Mouse (Mus musculus) heart, postnatal 0 days (tissue): ENCODE results near the gene Esrra. TPM values are rescaled to one million over a fixed set of nuclear protein-coding genes. Genes with fewer than 3 reads are reported as not detected.

Experiments used
- ATAC-seq: fragments of 200-750 bp; cut with Nextera tagmentation; 2 replicates; pipeline ENCODE4 v1.8.0; 2017; ENCODE audit warnings: low read depth, moderate number of reproducible peaks, moderate library complexity; ENCODE audit not compliant: insufficient read depth
- DNase-seq: peaks from one replicate; pipeline ENCODE4 v3.0.0-alpha.2; 2016; ENCODE audit warnings: low spot score
- H3K27ac ChIP-seq: fragments of 300-500 bp; sonication (generic); 2 replicates; pipeline ENCODE4 v1.5.1; 2014; ENCODE audit warnings: low read depth, mild to moderate bottlenecking
- H3K27me3 ChIP-seq: fragments of 300-500 bp; sonication (generic); 2 replicates; pipeline ENCODE4 v1.6.1; 2014; ENCODE audit warnings: low read length, mixed read lengths; ENCODE audit not compliant: control insufficient read depth, insufficient read depth
- H3K36me3 ChIP-seq: fragments of 300-500 bp; sonication (generic); replicated peaks from 2 replicates; pipeline ENCODE4 v1.6.1; 2014; ENCODE audit warnings: low read length, mixed read lengths; ENCODE audit not compliant: control insufficient read depth, insufficient read depth
- H3K4me1 ChIP-seq: fragments of 300-500 bp; sonication (generic); 2 replicates; pipeline ENCODE4 v1.6.1; 2014; ENCODE audit warnings: antibody characterized with exemption; ENCODE audit not compliant: control insufficient read depth, insufficient read depth
- H3K4me2 ChIP-seq: fragments of 300-500 bp; sonication (generic); 2 replicates; pipeline ENCODE4 v1.6.1; 2014; ENCODE audit warnings: low read depth, mild to moderate bottlenecking, low read length, moderate library complexity
- H3K4me3 ChIP-seq: fragments of 300-500 bp; sonication (generic); 2 replicates; pipeline ENCODE4 v1.5.1; 2014; ENCODE audit warnings: low read depth, low read length
- H3K9ac ChIP-seq: fragments of 300-500 bp; sonication (generic); replicated peaks from 2 replicates; pipeline ENCODE4 v1.6.1; 2014; ENCODE audit warnings: low read depth, low read length, mixed read lengths
- H3K9me3 ChIP-seq: fragments of 300-500 bp; sonication (generic); replicated peaks from 2 replicates; pipeline ENCODE4 v1.6.1; 2016; ENCODE audit warnings: low read length; ENCODE audit not compliant: control insufficient read depth
- CTCF ChIP-seq: IDR thresholded peaks from 2 replicates; pipeline ENCODE4 v1.5.1; 2016; ENCODE audit warnings: antibody characterized with exemption, control low read depth, low read depth
- EP300 ChIP-seq: IDR thresholded peaks from 2 replicates; pipeline ENCODE4 v1.6.1; 2016; ENCODE audit warnings: antibody characterized with exemption, low read depth
- WGBS: fragments of 180-500 bp; shearing (Covaris S2); extraction: QIAGEN DNeasy Blood & Tissue Kit; methylation state at CpG from one replicate; pipeline ENCODE4 v1.1.7; 2014; 5-methylcytosine and 5-hydroxymethylcytosine counted together
- polyA plus RNA-seq: library from polyadenylated mRNA; unstranded; fragments of >200 nt; fragmentation: Nextera tagmentation; extraction: Ambion mirVana; gene quantifications from 2 replicates; pipeline ENCODE4 v1.2.1, GENCODE M21; 2015
- total RNA-seq: library from RNA; depleted of rRNA; stranded (reverse); fragments of >200 nt; gene quantifications from 2 replicates; pipeline ENCODE4 v1.2.3, GENCODE M21; 2014; ENCODE audit warnings: low replicate concordance

Gene Esrra
- total and polyA plus RNA-seq, 2 experiments from 2014 or later: 51.7 to 189 TPM

DNA sequence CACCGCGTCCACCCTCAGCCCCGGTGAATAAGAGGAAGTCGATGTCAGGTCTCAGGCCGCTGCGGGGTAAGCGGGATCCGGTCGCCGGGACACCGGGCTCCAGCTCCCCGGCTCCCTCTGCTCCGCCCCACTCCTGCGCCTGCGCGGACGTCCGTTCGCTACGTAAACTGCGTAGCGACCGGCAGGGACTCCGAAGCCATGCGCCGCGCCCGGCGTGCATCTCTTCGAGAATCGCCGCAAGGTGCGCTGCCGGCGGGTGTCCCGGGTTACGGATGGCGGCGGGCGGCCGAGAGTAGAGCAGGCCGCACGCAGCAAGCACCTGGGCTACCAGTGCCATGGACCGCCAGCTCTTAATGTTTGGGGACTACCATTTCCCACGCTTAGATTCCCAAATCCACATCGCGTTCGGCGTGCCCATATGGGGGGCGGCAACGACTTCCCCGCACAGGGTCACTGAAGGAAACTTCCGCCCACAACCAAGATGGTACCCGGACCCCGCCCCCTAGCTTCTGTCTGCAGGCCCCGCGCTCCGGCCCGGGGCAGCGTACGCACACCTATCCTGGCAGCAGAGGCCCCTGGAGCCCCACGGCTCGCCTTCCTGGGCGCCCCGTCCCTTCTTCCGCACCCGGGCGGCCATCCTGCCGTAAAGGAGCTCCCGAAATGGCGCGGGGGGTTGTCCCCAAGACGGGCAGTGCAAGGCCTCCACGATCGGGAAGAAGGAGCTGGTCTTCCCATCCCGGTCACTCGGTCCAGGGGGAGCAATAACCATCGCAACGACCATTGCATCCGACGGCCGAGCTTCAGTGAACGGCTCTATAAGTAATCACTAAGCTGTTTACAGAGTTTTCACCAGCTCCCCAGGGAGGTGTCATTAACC, 20.0 kb upstream of the Esrra start, which contains the start of gene Bad:
Bad (plus strand) TSS at position 490 of the 877 bp plus-strand sequence.
- peak within 1 kb of the TSS; percentile 61 for H3K9ac ChIP-seq
- H3K4me3 ChIP-seq: peak within 1 kb of the TSS; percentile 72
- under 1% methylated on average over 83 of the region's 83 CpGs for WGBS
- H3K4me2 ChIP-seq: peak within 1 kb of the TSS; percentile 87
- ATAC-seq (peak; percentile 80), DNase-seq (peak; percentile 86)
- H3K4me1 ChIP-seq: peaks cover 19% of the 10 kb centered on the region
- H3K9me3 ChIP-seq: no peaks in the 10 kb centered on the region
- no peaks in the 10 kb centered on the region for H3K27me3 ChIP-seq
- H3K36me3 ChIP-seq: 0 out of 2 replicates have a peak, but pooled peaks cover 4% of the 10 kb centered on the region
- H3K27ac ChIP-seq: peak within 1 kb of the TSS; percentile 84
- TF ChIP-seq EP300 (peak; percentile 78), CTCF (peak; percentile 11; the same call in 1 of the 2 replicates)

DNA sequence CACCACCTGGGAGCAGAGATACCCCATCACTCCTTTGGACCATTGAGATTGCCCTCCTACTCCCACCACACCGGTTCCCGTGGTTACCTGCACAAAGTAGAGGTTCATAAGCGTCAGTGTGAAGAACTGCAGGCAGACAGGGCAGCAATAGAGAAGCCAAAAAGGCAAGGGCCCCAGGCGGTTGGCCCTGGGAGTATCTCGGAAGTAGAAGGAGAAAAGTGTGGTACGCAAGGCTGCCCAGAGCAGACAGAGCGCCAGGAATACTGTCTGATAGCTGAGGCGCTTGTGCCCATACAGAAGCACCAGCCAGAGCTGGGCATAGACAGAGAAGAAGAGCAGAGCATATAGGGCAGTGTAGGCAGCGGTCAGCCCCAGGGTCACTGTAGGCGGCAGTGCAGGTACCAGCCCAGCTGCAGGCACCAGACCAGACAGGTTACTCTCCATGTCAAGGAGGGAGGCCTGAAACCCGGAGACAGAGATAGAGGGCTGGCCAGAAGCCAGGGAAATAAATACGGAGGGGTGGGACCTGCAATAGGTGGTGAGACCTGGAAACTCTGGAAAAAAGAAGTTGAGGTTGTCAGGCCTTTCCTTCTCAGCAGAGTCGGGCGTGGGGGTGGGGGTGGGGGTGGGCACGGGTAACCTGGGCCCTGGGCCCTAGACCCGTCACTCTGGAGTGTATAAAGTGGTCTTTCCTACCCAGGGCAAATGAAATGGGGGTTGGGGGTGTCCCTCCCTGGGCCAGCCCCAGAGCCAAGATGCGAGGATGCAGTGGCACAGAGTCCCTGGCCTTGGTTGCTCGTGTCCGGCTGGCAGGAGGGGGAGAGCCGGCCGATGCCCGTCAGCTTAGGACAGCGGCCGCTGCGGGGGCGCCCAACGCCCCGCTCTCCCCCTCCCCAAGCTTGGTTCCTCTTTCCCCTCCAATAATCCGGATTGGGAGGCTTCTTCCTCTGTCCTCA, 19.1 kb upstream of the Esrra start:
- TF ChIP-seq EP300: no peak
- TF ChIP-seq CTCF: no peak
- 16% methylated on average over 29 of the region's 29 CpGs for whole genome bisulfite sequencing
- DNase-seq (no peak), ATAC-seq (no peak)
- H3K9me3 ChIP-seq: no peaks in the 10 kb centered on the region
- no peaks in the 10 kb centered on the region for H3K36me3 ChIP-seq
- peak overlapping the region; percentile 61 for H3K9ac ChIP-seq
- peaks cover 6% of the 10 kb centered on the region for H3K27me3 ChIP-seq
- peak overlapping the region; percentile 72 for H3K4me3 ChIP-seq
- peaks cover 19% of the 10 kb centered on the region for H3K4me1 ChIP-seq
- H3K4me2 ChIP-seq: peak overlapping the region; percentile 87
- 0 out of 2 replicates have a peak overlapping the region, but pooled peaks have one; percentile 9 for H3K27ac ChIP-seq

DNA sequence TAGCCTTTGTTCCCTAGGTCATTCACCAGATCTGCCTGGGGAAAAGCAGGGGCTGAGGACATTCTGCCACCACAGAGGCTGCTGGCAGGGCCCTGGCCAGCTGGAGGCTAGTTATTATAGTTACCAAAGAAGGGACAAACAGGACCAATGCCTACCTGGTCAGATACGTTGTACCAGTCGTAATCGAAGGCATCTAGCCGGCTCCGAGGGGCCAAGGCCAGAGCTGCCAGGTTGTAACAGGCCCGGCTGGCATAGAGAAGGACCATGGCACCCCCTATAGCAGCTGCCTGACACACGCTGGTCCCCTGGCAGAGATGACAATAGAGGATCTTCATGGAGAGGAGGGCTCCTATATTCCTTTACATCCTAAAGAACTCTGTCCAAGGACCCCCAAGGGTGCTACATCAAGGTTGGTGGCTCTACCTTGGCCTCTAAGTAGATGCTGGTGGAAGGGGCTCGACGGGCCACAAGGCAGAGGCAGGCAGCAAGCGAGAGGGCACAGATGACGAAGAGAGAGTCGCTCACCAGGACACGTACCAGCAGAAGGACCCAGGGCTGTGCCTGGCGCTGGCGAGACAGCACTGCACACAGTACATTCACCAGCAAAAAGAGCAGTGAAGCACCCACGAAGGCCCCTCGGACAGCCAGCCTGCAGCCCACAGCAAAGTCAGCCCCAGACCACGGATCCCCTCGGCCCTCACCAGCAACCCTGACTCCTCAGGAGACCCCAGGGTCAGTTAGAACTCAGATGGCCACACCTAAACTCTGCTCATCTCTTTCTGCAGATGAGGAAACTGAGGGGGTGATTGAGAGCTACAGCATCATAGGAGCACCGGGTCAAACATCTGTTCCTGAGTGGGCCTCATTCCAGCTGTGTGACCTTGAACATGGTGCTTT, 17.7 kb upstream of the Esrra start:
- peaks cover 19% of the 10 kb centered on the region for H3K27me3 ChIP-seq
- H3K9ac ChIP-seq: no peak overlapping the region

DNA sequence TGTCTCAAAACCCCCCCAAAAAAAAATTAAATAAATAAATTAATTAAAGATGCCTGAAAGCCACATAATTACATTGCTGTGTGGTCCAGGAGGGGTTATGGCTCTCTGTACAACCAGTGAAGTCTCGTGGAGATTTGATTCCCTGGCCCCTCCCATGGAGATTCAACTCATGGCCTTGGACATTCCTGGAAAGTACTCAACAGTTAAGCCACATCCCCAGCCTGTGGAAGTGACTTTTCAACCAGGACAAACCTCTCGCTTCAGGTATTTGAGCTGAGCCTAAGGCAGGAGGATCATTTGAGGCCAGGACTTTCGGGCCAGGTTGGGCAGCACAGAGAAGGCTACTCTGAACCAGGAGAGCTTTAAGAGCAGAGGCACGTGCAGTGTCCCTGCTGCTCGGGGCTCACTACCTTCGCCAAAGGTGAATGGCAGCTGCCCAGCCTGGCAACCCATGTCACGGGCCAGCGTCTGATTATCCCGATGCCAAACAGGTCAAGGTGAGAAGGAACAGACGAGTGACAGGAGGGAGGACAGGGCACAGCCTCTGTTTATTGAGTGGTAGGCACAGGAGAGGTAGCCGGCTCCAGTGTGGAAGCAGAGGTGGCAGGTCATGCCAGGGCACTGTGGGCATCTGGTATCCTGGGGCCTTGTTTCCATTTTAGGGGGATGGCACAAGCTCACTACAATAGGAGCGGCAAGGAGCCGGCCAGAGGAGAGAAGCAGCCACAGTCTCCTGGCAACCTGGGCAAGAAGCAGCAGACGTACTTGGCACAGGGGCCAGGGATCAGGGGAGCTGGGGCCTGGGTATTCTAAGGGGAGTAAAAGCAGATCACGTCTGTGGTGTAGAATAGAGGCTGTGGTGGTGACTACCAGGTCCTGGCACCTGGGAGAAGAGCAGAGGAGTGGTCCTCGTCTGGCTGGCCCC, 16.2 kb upstream of the Esrra start:
- H3K4me1 ChIP-seq: peaks cover 25% of the 10 kb centered on the region
- H3K4me2 ChIP-seq: no peak overlapping the region
- H3K9me3 ChIP-seq: no peaks in the 10 kb centered on the region
- H3K27me3 ChIP-seq: peaks cover 35% of the 10 kb centered on the region
- H3K9ac ChIP-seq: no peak overlapping the region
- H3K36me3 ChIP-seq: no peaks in the 10 kb centered on the region
- ATAC-seq: no peak
- TF ChIP-seq EP300 (no peak), CTCF (no peak)
- no peak overlapping the region for H3K27ac ChIP-seq
- DNase-seq: no peak
- WGBS: 74% methylated on average over 16 of the region's 16 CpGs
- no peak overlapping the region for H3K4me3 ChIP-seq

More for the DNA sequence above, 17.7 kb upstream of the Esrra start:
- 89% methylated on average over 20 of the region's 20 CpGs for WGBS
- ATAC-seq (no peak), DNase-seq (no peak)
- Histone ChIP-seq H3K9me3 (no peaks in the 10 kb centered on the region), H3K4me2 (no peak overlapping the region), H3K4me3 (no peak overlapping the region), H3K27ac (no peak overlapping the region), H3K36me3 (no peaks in the 10 kb centered on the region), H3K4me1 (peaks cover 19% of the 10 kb centered on the region)
- TF ChIP-seq EP300: no peak
- no peak for TF ChIP-seq CTCF
